Mouse (Mus musculus) heart, postnatal 4 days (tissue): ENCODE measurements around the gene Kcnip2. TPM values are rescaled to one million over a fixed set of nuclear protein-coding genes. Genes with fewer than 3 reads are reported as not detected.
A peak's percentile ranks its signal among the peaks of the same experiment; 100 is the strongest.

ENCODE experiments used
- DNase-seq: peaks from one replicate; pipeline ENCODE4 v3.0.0; 2021
- total RNA-seq, 2 experiments: library from RNA; stranded (reverse); gene quantifications; 2 replicates each; pipeline ENCODE4 v1.2.3; 2021

Kcnip2 gene
- total RNA-seq, 2 experiments from 2014 or later: 69.8 to 85.1 TPM

GRCm38 (mm10) chr19:45780350-45780915 lies 35.4 kb downstream of the Kcnip2 start:
- DNase-seq: no peak

DNA sequence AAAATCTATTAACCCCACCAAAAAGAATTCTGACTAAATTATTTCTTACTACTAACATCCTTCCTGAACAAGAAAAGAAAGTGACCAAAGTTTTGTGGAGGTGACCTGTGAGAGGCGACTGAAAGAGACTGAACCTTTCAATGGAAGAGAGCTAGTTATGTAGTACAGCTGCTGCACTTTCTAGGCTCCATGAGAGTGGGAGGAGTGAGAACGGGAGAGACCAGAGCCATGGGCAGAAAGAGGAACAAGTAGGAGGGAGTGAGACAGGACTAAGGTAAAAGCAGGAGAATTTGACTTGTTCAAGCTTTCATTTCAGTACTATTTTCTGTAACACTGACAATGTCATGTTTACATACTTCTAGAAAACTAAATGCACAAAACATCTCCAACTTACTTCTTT lies 40.4 kb downstream of the Kcnip2 start:
- no peak for DNase-seq

DNA sequence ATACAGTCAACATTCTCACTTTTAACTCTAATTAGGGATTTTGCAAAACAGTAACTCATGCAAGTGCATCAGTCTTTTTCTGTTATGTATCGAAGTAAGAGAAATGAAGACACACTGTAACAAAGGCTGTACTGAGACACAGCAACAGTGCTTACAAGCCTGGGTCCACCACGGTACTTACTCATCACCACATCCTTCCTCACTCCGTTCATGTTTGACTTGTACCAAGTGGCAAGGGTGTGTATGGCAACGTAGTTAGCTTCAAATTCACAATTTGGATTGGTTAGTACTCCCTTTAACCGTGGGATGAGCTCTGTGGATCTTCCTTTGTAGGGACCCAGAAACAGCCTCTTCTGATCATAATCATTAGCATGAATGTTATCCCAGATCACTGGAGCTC lies 44.4 kb downstream of the Kcnip2 start:
- no peak for DNase-seq

GRCm38 (mm10) chr19:45760810-45761209 lies 55.1 kb downstream of the Kcnip2 start:
- DNase-seq: no peak

- DNase-seq: no peak
Measured at GRCm38 (mm10) chr19:45758671-45759070, 57.2 kb downstream of the Kcnip2 start.

GRCm38 (mm10) chr19:45753551-45753950 lies 62.3 kb downstream of the Kcnip2 start:
- no peak for DNase-seq

GRCm38 (mm10) chr19:45751881-45752280 lies 64.0 kb downstream of the Kcnip2 start:
- DNase-seq: no peak

- DNase-seq: peak; percentile 90
Measured at GRCm38 (mm10) chr19:45749243-45750043, 66.4 kb downstream of the Kcnip2 start, which contains the start of gene Npm3. TSS of gene Npm3 (minus strand) at chr19:45749591.

DNA sequence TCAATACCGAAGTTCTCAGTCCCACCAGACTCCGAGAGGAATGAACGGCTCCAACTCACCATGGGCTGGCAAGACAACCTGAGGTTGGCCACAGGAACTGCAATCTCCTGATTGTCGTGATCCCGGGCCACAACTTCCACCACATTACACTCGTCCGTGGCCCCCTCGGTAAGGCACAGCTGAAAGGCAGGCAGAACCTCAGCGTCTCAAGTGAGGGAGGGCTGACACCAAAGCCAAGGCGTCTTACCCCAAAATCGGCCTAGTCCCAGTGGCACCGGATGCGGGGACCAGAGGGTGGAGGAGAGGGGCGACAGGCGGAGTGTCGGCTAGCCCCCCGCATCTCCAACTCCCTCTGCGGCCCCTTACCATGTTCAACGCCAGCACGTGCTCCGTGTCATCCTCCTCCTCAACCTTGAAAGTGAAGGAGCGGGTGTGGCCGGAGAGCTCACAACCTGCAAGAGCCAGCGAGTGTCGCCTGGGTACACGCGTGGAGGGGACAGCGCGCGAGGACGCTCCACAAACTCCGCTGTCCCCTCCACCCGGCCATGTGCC lies 67.1 kb downstream of the Kcnip2 start:
- DNase-seq: no peak

GRCm38 (mm10) chr19:45748206-45748605 lies 67.7 kb downstream of the Kcnip2 start:
- no peak for DNase-seq

DNA sequence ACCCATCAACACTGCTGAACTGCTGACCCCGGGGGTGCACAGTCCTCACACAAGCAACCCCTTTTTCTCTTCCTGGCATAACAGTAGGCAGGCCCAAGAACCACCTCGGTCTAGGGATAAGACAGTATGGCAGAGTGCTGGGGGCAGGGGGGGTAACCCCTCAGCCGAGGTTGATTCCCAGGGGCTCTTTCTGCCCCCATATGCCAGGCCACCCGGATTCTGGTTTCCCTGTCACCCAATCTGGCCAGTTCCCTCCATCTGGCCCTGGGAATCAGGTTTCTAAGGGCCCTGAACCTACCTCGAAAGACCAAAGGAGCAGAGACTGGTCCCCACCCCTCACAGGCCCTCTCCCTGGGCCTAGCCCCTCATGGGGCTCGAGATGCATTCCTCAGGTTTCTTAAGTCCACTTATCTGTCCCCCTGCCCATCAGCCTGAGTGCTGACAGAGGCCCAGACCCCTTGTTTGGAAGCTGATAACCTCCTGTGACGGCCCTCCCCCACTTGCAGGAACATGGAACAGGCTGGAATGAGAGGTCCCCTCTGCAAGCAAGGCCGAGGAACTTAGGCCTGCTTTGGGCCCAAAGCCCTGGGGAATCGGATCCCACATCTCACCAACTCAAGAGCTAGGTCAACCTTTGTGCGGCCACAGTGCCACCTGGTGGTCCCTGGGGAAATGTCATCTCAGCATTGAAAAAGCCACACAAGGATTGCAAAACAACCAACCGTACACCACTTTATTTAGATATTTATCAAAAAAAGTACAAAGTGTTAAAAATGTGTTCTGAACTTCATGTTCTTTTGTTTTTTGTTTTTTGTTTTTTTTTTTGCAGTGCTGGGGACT lies 68.6 kb downstream of the Kcnip2 start:
- peak; percentile 90 for DNase-seq

DNA sequence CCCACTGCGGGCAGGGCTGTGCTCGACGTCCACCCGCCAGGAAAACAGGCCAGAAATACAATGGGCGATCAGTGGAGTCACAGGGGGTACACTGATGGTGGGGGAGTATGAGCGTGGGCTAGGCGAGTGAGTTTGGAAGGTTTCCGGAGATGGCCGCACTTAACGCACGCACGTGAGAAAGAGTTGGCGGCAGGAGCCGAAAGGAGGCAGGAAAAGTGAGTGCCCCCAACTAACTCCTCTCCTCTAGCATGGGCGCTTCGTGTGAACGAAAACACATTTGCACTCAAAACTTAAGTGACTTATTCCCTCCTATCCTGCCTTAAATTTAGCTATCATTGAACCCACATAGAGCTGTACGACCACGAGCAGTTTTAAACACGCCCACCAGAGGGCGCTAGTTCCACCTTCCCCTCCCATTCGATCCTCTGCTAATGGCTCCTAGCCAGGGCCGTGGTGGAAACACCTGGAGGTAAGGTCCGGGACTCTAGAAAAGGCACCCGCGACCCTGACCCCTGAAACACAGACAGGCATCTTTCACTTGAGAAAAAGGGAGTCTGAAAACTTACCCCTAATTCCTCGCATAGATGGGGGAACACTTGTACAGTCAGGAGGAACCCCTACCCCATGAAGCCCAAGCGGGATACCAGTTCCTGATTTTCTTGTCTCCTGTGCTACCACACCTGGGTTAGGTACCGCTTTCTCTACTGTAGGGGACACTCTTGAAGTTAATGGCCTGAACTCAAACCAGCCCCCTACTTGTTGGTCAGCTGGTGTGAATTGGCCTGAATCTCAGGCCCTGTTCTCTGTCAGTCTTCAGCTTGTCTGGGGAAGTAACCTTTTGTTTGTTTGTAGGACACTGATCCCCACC lies 69.5 kb downstream of the Kcnip2 start:
- peak; percentile 84 for DNase-seq

DNA sequence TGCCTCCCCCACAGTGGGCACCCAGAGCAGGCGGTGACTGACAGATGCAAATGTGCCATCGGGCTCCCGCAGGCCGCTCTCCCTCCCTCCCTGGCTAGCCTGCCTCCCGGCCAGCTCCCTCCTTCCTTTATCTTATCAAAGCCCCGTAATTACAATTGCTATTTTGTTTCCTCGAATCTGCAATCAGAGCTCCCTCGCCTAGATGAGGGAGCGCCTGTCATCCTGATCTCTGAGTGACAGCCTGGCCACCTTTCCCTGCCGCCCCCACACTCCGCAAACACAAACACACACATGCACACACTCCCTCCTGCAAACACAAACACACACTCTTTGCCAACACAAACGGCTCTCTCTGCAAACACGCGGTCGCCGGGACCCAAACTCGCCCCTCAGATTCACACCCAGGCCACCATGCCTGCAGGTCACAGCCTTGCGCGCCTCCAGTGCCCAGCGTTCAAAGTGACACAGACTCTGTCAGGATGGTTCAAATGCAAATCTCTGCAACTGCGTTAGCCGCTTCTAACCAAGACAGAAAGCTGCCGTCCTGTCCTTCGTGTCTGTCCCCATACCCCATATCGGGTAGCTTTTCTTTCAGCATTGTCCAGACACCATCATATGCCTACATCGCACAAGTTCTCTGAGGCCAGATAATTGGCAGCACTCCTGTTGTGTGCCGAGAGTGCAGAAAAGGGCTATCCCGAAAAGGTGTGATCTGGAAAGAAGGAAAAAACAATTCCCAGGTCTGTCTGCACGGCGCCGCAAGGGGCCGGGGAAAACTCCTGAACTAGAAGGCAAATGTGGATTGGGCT lies 70.3 kb downstream of the Kcnip2 start:
- no peak for DNase-seq

DNA sequence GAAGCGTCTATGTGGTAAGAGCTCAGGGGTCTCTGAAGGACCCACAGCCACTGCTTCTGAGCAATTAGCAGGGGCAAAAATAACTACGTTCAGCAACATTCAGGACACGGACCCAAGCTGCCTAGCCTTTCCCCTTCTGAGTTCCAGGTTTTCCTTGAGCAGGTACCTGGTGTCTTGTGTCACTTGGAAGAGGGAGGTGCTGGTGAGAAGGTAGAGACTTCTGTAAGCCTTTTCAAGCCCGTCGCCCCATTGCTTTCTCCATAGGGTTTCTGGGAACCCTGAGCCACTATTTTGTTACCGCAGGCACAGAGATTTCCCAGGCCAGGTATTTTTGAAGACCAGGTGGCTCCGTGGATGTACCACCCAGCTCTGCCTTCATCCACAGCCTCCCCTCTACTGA lies 72.2 kb downstream of the Kcnip2 start:
- DNase-seq: no peak

DNA sequence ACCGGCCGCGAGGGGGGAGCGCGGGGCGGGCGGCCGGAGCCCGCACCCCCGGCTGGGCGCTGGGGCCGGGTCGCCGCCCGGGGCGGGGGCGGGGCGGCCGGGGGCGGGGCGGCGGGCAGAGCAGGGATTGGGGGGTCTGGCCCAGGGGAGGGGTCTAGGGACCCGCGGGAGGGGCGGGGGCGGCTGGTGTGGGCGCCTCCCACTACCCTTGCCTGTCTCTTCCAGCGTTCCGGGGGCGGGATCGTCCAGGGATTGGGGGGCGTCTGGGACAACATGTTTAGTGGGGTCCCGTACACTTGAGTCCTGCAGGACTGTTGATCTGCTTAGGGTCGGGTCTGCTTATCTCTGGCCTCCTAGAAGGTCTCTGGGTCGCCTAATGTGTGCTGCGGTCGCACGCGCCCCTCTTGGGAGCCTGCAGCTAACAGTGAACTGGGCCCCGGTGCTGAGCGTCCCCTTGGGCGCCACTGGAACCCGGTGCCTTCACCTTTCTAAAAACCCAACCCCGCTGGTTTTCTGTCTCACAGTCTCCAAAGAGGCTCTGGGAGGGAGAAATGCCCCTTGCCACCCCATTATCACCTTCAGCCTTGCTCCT lies 72.8 kb downstream of the Kcnip2 start:
- DNase-seq: no peak

- peak; percentile 28 for DNase-seq
Measured at GRCm38 (mm10) chr19:45742218-45742983, 73.5 kb downstream of the Kcnip2 start, which contains the start of gene Fgf8. TSS of gene Fgf8 (minus strand) at chr19:45742915.
